Mouse (Mus musculus): ENCODE data around the gene Foxo1. TPM values are rescaled to one million over a fixed set of nuclear protein-coding genes. Genes with fewer than 3 reads are reported as not detected.

Gene Foxo1
- polyA plus RNA-seq, 1 experiment from 2014 or later, result 9.0 TPM

DNA sequence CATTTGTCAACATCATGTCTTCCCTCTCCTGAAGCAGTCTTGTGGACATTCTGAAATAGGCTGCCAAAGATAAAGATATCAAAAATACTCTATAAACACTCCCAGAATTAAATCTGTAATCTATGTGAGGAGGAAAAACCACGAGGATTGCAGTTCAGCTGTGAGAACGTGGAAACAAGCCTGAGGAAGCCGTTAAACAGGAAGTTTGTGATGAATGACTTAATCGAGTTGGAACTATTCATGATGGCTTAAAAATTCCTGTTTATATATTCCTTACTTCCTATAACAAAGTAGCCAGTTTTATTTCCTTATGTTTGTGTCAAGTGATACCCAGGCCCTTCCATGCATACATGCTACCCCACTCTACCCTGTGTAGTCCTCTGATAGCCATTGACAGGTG, 70.6 kb downstream of the Foxo1 start:
- H3K36me3 ChIP-seq (ENCODE audit: control insufficient read depth, insufficient read depth, low read length), result no peaks in the 10 kb centered on the region
- H3K27me3 ChIP-seq (replicated peaks; ENCODE audit: control insufficient read depth, insufficient read depth, low read length), result no peaks in the 10 kb centered on the region
- WGBS, result 46% methylated on average over 4 of the region's 4 CpGs
- ATAC-seq (ENCODE audit: low read depth) (no peak), DNase-seq (ENCODE audit: low spot score) (no peak)
- H3K9ac ChIP-seq (ENCODE audit: low read depth, low read length), result no peak overlapping the region
- H3K4me1 ChIP-seq (ENCODE audit: control insufficient read depth, insufficient read depth, low read length), result peaks cover 20% of the 10 kb centered on the region
- no peak overlapping the region for H3K27ac ChIP-seq (replicated peaks; ENCODE audit: low read depth, low read length)
- no peaks in the 10 kb centered on the region for H3K9me3 ChIP-seq (ENCODE audit: control insufficient read depth, low read length)
- no peak overlapping the region for H3K4me2 ChIP-seq (ENCODE audit: low read depth, low read length)
- H3K4me3 ChIP-seq (ENCODE audit: low read depth, low read length), result no peak overlapping the region

DNA sequence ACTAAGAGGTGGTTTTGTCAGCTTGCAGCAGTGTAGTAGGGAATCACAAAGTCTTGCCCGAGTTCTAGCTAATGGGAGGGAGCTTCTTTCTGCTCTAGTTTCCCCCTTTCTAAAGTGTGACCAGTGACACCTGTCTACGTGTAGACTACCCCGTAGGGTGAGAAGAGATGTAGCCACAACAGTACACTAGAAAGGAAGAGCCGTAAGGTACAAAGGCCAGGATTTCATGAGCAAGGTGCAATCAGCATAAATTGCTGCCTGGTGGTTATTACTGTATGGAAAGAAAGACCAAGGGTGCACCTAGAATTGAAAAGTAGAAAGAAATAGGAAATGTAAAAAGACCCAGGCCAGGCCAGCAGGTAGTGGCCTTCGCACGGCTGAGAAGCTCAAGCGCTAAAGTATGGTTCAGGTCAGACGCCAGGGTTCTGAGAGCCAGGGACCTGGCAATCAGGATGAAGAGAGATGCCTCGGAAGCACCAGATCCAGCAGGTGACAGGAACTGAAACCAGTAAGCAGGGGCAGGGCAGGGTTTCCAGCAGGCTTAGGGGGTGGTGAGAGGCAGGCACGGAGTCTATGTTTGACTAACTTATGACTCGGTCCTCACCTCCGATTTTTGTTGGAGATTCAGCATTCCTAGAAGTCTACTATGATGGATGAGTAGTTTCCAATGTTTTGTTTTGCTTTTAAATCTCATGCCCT, 72.3 kb downstream of the Foxo1 start:
- Histone ChIP-seq H3K27ac (replicated peaks; ENCODE audit: low read depth, low read length) (no peak overlapping the region), H3K4me1 (ENCODE audit: control insufficient read depth, insufficient read depth, low read length) (peaks cover 20% of the 10 kb centered on the region), H3K27me3 (replicated peaks; ENCODE audit: control insufficient read depth, insufficient read depth, low read length) (no peaks in the 10 kb centered on the region)

DNA sequence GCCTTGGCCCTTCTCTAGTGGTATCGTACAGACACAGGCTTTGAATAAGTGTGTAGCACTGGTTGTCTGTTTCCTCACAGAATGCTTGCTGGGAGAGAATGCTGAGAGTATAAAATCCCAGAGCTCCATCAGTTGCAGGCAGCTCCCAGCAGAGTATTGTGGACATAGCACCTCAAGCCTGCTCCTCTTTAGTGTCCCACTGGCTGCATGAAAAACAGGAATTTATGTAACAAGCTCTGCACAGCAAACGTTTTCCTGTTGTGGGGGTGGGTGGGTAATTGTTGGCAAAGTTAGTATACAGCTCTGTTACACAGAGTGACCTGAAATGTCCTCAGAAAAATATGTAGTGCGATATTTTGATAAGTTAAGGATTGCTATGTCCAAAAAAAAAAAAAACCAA, 74.1 kb downstream of the Foxo1 start:
- ATAC-seq (ENCODE audit: low read depth), result no peak
- Histone ChIP-seq H3K9me3 (ENCODE audit: control insufficient read depth, low read length) (no peaks in the 10 kb centered on the region), H3K27me3 (replicated peaks; ENCODE audit: control insufficient read depth, insufficient read depth, low read length) (no peaks in the 10 kb centered on the region), H3K27ac (replicated peaks; ENCODE audit: low read depth, low read length) (peak overlapping the region; percentile 33; the same call in 1 of the 2 replicates), H3K4me3 (ENCODE audit: low read depth, low read length) (no peak overlapping the region), H3K4me2 (ENCODE audit: low read depth, low read length) (no peak overlapping the region), H3K4me1 (ENCODE audit: control insufficient read depth, insufficient read depth, low read length) (peaks cover 20% of the 10 kb centered on the region), H3K9ac (ENCODE audit: low read depth, low read length) (no peak overlapping the region), H3K36me3 (ENCODE audit: control insufficient read depth, insufficient read depth, low read length) (peaks cover 14% of the 10 kb centered on the region; the same call in 1 of the 2 replicates)
- 49% methylated on average over 3 of the region's 3 CpGs for WGBS
- DNase-seq (ENCODE audit: low spot score), result no peak

More for the DNA sequence above, 72.3 kb downstream of the Foxo1 start:
- 0 out of 2 replicates have a peak, but pooled peaks cover 2% of the 10 kb centered on the region for H3K36me3 ChIP-seq (ENCODE audit: control insufficient read depth, insufficient read depth, low read length)
- H3K4me3 ChIP-seq (ENCODE audit: low read depth, low read length), result no peak overlapping the region
- H3K4me2 ChIP-seq (ENCODE audit: low read depth, low read length), result no peak overlapping the region
- no peak for DNase-seq (ENCODE audit: low spot score)
- no peak overlapping the region for H3K9ac ChIP-seq (ENCODE audit: low read depth, low read length)
- no peaks in the 10 kb centered on the region for H3K9me3 ChIP-seq (ENCODE audit: control insufficient read depth, low read length)
- no peak for ATAC-seq (ENCODE audit: low read depth)
- 79% methylated on average over 12 of the region's 12 CpGs for WGBS

DNA sequence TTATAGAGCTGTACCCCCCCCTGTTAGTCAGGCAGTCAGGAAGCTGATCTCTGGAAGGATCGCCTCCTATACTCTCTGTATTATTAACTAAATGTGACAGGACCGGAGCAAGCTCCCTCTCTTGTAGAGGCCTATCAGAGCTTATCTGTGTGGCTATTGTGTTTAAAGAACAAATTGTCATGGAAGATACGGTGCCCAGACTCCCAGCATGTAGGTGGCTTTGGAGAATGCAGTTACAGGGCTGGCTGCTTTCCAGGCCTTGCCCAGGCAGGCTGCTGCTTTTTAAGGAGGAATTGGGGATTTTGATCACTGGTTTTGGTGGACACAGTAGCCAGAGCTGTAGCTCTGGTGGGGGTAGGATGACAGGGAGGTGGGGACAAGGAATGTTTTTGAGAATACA, 74.7 kb downstream of the Foxo1 start:
- 0 out of 2 replicates have a peak overlapping the region, but pooled peaks have one; percentile 33 for H3K27ac ChIP-seq (replicated peaks; ENCODE audit: low read depth, low read length)
- ATAC-seq (ENCODE audit: low read depth), result no peak; the same call in 1 of the 2 replicates
- no peaks in the 10 kb centered on the region for H3K27me3 ChIP-seq (replicated peaks; ENCODE audit: control insufficient read depth, insufficient read depth, low read length)
- DNase-seq (ENCODE audit: low spot score), result peak; percentile 22
- 23% methylated on average over 3 of the region's 3 CpGs for WGBS
- H3K4me1 ChIP-seq (ENCODE audit: control insufficient read depth, insufficient read depth, low read length), result peaks cover 20% of the 10 kb centered on the region
- H3K9me3 ChIP-seq (ENCODE audit: control insufficient read depth, low read length), result no peaks in the 10 kb centered on the region
- H3K9ac ChIP-seq (ENCODE audit: low read depth, low read length), result no peak overlapping the region
- H3K4me2 ChIP-seq (ENCODE audit: low read depth, low read length), result no peak overlapping the region
- no peak overlapping the region for H3K4me3 ChIP-seq (ENCODE audit: low read depth, low read length)
- peaks cover 15% of the 10 kb centered on the region; the same call in 1 of the 2 replicates for H3K36me3 ChIP-seq (ENCODE audit: control insufficient read depth, insufficient read depth, low read length)

DNA sequence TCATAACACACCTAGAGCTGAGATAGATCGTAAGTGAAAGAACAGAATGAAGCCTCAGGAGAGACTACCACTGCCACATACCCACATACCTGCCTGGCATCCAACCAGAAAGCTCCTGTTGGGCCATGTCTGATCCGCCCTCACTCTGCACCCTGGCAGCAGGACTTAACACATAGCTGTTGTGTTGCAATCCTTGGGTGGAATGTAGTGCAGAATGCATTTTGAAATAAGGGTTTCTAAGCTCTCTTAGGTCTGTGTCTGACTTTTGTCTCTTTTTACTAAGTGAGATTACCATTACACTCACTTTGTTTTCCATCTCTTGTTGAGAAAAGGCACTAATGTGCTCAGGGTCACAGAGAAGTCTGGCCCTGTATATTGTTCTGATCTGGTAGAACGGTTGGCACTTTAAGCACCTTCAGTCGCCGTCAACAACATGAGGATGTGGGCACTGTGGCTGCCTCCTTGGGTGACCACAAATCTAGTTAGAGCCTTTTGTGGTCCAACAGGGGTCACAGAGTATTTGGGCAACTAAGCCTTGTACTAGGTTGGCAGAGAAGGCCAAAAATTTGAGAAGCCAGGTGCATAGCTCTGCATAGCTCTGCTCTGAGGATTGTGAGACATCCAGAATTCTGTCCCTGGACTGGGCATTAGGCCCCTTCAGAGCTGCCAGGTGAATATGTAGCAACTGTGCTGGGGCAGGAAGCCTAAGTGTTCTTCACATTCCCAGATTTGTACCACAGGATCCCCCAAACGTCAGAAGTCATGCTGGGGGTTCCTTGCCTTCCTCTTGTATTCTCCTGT, 75.3 kb downstream of the Foxo1 start:
- Histone ChIP-seq H3K9ac (ENCODE audit: low read depth, low read length) (no peak overlapping the region), H3K9me3 (ENCODE audit: control insufficient read depth, low read length) (no peaks in the 10 kb centered on the region), H3K4me1 (ENCODE audit: control insufficient read depth, insufficient read depth, low read length) (peaks cover 18% of the 10 kb centered on the region), H3K4me2 (ENCODE audit: low read depth, low read length) (no peak overlapping the region), H3K27me3 (replicated peaks; ENCODE audit: control insufficient read depth, insufficient read depth, low read length) (no peaks in the 10 kb centered on the region), H3K27ac (replicated peaks; ENCODE audit: low read depth, low read length) (no peak overlapping the region), H3K36me3 (ENCODE audit: control insufficient read depth, insufficient read depth, low read length) (peaks cover 17% of the 10 kb centered on the region; the same call in 1 of the 2 replicates), H3K4me3 (ENCODE audit: low read depth, low read length) (no peak overlapping the region)
- DNase-seq (ENCODE audit: low spot score) (peak; percentile 76), ATAC-seq (ENCODE audit: low read depth) (peak; percentile 73)
- WGBS, result 69% methylated on average over 6 of the region's 6 CpGs

DNA sequence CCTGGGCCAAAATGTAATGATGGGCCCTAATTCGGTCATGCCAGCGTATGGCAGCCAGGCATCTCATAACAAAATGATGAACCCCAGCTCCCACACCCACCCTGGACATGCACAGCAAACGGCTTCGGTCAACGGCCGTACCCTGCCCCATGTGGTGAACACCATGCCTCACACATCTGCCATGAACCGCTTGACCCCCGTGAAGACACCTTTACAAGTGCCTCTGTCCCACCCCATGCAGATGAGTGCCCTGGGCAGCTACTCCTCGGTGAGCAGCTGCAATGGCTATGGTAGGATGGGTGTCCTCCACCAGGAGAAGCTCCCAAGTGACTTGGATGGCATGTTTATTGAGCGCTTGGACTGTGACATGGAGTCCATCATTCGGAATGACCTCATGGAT, 77.7 kb downstream of the Foxo1 start:
- Histone ChIP-seq H3K9ac (ENCODE audit: low read depth, low read length) (no peak overlapping the region), H3K36me3 (ENCODE audit: control insufficient read depth, insufficient read depth, low read length) (peaks cover 17% of the 10 kb centered on the region; the same call in 1 of the 2 replicates), H3K4me3 (ENCODE audit: low read depth, low read length) (no peak overlapping the region), H3K4me2 (ENCODE audit: low read depth, low read length) (no peak overlapping the region), H3K9me3 (ENCODE audit: control insufficient read depth, low read length) (no peaks in the 10 kb centered on the region), H3K27ac (replicated peaks; ENCODE audit: low read depth, low read length) (no peak overlapping the region), H3K4me1 (ENCODE audit: control insufficient read depth, insufficient read depth, low read length) (peaks cover 13% of the 10 kb centered on the region), H3K27me3 (replicated peaks; ENCODE audit: control insufficient read depth, insufficient read depth, low read length) (no peaks in the 10 kb centered on the region)
- no peak for ATAC-seq (ENCODE audit: low read depth)
- DNase-seq (ENCODE audit: low spot score), result no peak
- 96% methylated on average over 11 of the region's 11 CpGs for WGBS

DNA sequence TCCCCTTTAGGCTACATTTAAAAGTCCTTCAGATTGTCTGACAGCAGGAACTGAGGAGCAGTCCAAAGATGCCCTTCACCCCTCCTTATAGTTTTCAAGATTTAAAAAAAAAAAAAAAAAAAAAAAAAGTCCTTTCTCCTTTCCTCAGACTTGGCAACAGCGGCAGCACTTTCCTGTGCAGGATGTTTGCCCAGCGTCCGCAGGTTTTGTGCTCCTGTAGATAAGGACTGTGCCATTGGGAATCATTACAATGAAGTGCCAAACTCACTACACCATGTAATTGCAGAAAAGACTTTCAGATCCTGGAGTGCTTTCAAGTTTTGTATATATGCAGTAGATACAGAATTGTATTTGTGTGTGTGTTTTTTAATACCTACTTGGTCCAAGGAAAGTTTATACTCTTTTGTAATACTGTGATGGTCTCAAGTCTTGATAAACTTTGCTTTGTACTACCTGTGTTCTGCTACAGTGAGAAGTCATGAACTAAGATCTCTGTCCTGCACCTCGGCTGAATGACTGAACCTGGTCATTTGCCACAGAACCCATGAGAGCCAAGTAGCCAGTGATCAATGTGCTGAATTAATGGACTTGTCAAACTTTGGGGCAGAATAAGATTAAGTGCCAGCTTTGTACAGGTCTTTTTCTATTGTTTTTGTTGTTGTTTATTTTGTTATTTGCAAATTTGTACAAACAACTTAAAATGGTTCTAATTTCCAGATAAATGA, 79.0 kb downstream of the Foxo1 start:
- Histone ChIP-seq H3K36me3 (ENCODE audit: control insufficient read depth, insufficient read depth, low read length) (peaks cover 17% of the 10 kb centered on the region; the same call in 1 of the 2 replicates), H3K4me2 (ENCODE audit: low read depth, low read length) (no peak overlapping the region), H3K9ac (ENCODE audit: low read depth, low read length) (no peak overlapping the region), H3K9me3 (ENCODE audit: control insufficient read depth, low read length) (no peaks in the 10 kb centered on the region), H3K27ac (replicated peaks; ENCODE audit: low read depth, low read length) (no peak overlapping the region), H3K4me3 (ENCODE audit: low read depth, low read length) (no peak overlapping the region), H3K27me3 (replicated peaks; ENCODE audit: control insufficient read depth, insufficient read depth, low read length) (no peaks in the 10 kb centered on the region), H3K4me1 (ENCODE audit: control insufficient read depth, insufficient read depth, low read length) (peaks cover 10% of the 10 kb centered on the region)
- 74% methylated on average over 4 of the region's 4 CpGs for WGBS
- no peak for ATAC-seq (ENCODE audit: low read depth)
- no peak for DNase-seq (ENCODE audit: low spot score)

DNA sequence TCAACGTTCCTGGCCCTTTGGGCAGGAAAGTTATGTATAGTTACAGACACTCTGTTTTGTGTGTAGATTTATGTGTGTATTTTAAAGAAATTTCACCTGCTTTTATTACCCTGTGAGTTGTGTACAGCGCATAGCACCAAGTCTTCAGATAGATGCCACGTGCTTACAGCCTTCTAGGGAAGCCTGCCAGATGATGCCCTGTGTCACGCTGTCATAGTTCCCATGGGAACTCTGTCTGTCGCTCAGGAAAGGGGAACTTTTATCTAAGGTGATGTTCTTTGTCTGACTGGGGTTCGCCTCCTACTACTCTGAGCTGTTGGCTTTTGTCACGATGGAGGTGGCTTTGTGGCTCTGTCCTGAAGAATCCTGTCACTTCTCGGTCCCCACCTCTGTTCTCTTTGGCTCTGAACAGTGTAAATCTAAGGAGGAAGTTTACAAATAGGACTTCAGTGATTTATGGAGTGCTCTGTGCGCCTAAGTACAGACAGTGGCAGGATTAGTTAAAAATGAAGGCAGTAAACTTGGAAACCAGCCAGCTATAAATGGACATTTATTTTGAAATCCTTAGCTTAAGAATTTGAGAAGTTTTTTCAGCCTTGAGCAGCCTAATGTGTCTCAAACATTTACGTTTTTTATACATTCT, 80.0 kb downstream of the Foxo1 start:
- Histone ChIP-seq H3K27ac (replicated peaks; ENCODE audit: low read depth, low read length) (no peak overlapping the region), H3K36me3 (ENCODE audit: control insufficient read depth, insufficient read depth, low read length) (peaks cover 17% of the 10 kb centered on the region; the same call in 1 of the 2 replicates), H3K27me3 (replicated peaks; ENCODE audit: control insufficient read depth, insufficient read depth, low read length) (no peaks in the 10 kb centered on the region), H3K4me2 (ENCODE audit: low read depth, low read length) (no peak overlapping the region), H3K4me1 (ENCODE audit: control insufficient read depth, insufficient read depth, low read length) (0 out of 2 replicates have a peak, but pooled peaks cover under 1% of the 10 kb centered on the region), H3K9me3 (ENCODE audit: control insufficient read depth, low read length) (no peaks in the 10 kb centered on the region), H3K9ac (ENCODE audit: low read depth, low read length) (no peak overlapping the region), H3K4me3 (ENCODE audit: low read depth, low read length) (no peak overlapping the region)
- ATAC-seq (ENCODE audit: low read depth), result peak; percentile 76; the same call in 1 of the 2 replicates
- WGBS, result 66% methylated on average over 10 of the region's 10 CpGs
- DNase-seq (ENCODE audit: low spot score), result peak; percentile 51

All from embryonic facial prominence, embryonic 14.5 days (tissue).